29 mouse cellular contexts compared by ENCODE assay signal in genomic region chr8:115410191-115410590, GRCm38 (mm10).
DNase-seq lines count a peak whose midpoint lies in the region; ATAC-seq lines count a peak whose summit lies in the region.
"Had no signal": no experiment of that assay in that cellular context is flagged by ENCODE, and none has a peak within 500 bp of the region (broad histone marks: within the 10 kb centered on the region; RNA-seq: fewer than 3 reads in every experiment).

No protein-coding gene starts in this region.

- H3K27me3 ChIP-seq in hindbrain, embryonic 16.5 days (replicated peaks; ENCODE audit: control insufficient read depth, insufficient read depth, low read length), result no peaks in the 10 kb centered on the region
- H3K27me3 ChIP-seq: embryonic facial prominence, embryonic 13.5 days; forebrain, embryonic 12.5 days; forebrain, embryonic 15.5 days; heart, embryonic 15.5 days; intestine, embryonic 15.5 days had no signal

- H3K27ac ChIP-seq in hindbrain, embryonic 16.5 days (ENCODE audit: low read depth, low read length), result no peak overlapping the region
- H3K27ac ChIP-seq: embryonic facial prominence, embryonic 10.5 days; embryonic facial prominence, embryonic 13.5 days; forebrain, embryonic 12.5 days; forebrain, embryonic 15.5 days; heart, embryonic 15.5 days; hindbrain, embryonic 10.5 days; hindbrain, embryonic 13.5 days; hindbrain, postnatal 0 days; intestine, embryonic 15.5 days had no signal

- H3K36me3 ChIP-seq in hindbrain, embryonic 16.5 days (ENCODE audit: control insufficient read depth, insufficient read depth, low read length), result no peaks in the 10 kb centered on the region
- H3K36me3 ChIP-seq: embryonic facial prominence, embryonic 10.5 days; embryonic facial prominence, embryonic 13.5 days; forebrain, embryonic 12.5 days; forebrain, embryonic 15.5 days; heart, embryonic 12.5 days; heart, embryonic 15.5 days; hindbrain, embryonic 10.5 days; hindbrain, embryonic 13.5 days; intestine, embryonic 15.5 days had no signal

- H3K4me2 ChIP-seq in hindbrain, embryonic 16.5 days (ENCODE audit: low read length), result no peak overlapping the region
- H3K4me2 ChIP-seq: embryonic facial prominence, embryonic 13.5 days; forebrain, embryonic 12.5 days; forebrain, embryonic 15.5 days; heart, embryonic 12.5 days; heart, embryonic 15.5 days; hindbrain, embryonic 13.5 days; intestine, embryonic 15.5 days had no signal

- H3K9me3 ChIP-seq in hindbrain, embryonic 16.5 days (ENCODE audit: control insufficient read depth, low read length), result no peaks in the 10 kb centered on the region
- H3K9me3 ChIP-seq: forebrain, embryonic 15.5 days; heart, embryonic 12.5 days; heart, embryonic 15.5 days; hindbrain, embryonic 10.5 days; hindbrain, embryonic 13.5 days; intestine, embryonic 15.5 days had no signal

- DNase-seq in adrenal gland, postnatal 10 days, result peak; percentile 29
- no peak for DNase-seq in adrenal gland, postnatal 25 days
- DNase-seq in induced T-regulatory cell, adult 2 months (ENCODE audit: low read depth), result peak; percentile 60
- no peak for DNase-seq in yolk sac, embryonic 10.5 days (ENCODE audit: low spot score)
- DNase-seq: adrenal gland, adult 8-10 months; B cell, adult 2 months; cerebellum, adult 11-12 months; cerebellum, adult 8-10 months; cerebellum, postnatal 10 days; cerebellum, postnatal 36 days; embryo, embryonic 11 days; gastrocnemius, postnatal 25 days; heart, adult 18-20 months; heart, postnatal 10 days; heart, postnatal 36 days; kidney, adult 11 months had no signal

- no peak overlapping the region for H3K4me3 ChIP-seq in hindbrain, embryonic 16.5 days (ENCODE audit: low read length)
- H3K4me3 ChIP-seq: embryonic facial prominence, embryonic 10.5 days; embryonic facial prominence, embryonic 13.5 days; erythroblast, embryonic 14.5 days; forebrain, embryonic 12.5 days; forebrain, embryonic 15.5 days; heart, embryonic 12.5 days; heart, embryonic 15.5 days; hindbrain, embryonic 10.5 days; hindbrain, embryonic 13.5 days; intestine, embryonic 15.5 days had no signal

- H3K4me1 ChIP-seq in hindbrain, embryonic 16.5 days (ENCODE audit: control insufficient read depth, insufficient read depth, low read depth, low read length), result peaks cover 5% of the 10 kb centered on the region
- H3K4me1 ChIP-seq: heart, embryonic 15.5 days had no signal

- peak; percentile 38 for ATAC-seq in CD4-positive, CD25-positive, alpha-beta regulatory T cell, adult 4 months
- ATAC-seq in hindbrain, embryonic 16.5 days, result no peak
- ATAC-seq: forebrain, embryonic 15.5 days; hindbrain, postnatal 0 days; intestine, embryonic 15.5 days had no signal

- H3K9ac ChIP-seq in hindbrain, embryonic 16.5 days (ENCODE audit: low read depth, low read length), result no peak overlapping the region
- H3K9ac ChIP-seq: embryonic facial prominence, embryonic 13.5 days; forebrain, embryonic 12.5 days; forebrain, embryonic 15.5 days; heart, embryonic 12.5 days; heart, embryonic 15.5 days; hindbrain, embryonic 13.5 days; intestine, embryonic 15.5 days had no signal

- WGBS in hindbrain, embryonic 16.5 days, result 96% methylated on average over 3 of the region's 3 CpGs

Comparison
In these comparisons a context has a peak if more than half of its experiments do, and no peak if none do; other contexts are left out.
1. DNase-seq: peak in adrenal gland, postnatal 10 days (single experiment) and induced T-regulatory cell, adult 2 months (single experiment); none in adrenal gland, postnatal 25 days (single experiment) and yolk sac, embryonic 10.5 days (single experiment).